Mouse (Mus musculus) embryonic facial prominence, embryonic 11.5 days (tissue): ENCODE results near the gene Apln. TPM values are rescaled to one million over a fixed set of nuclear protein-coding genes. Genes with fewer than 3 reads are reported as not detected.

Experiments
- ATAC-seq: fragments of 200-750 bp; cut with Nextera tagmentation; replicated peaks from 2 replicates; pipeline ENCODE4 v1.8.0; 2017; ENCODE audit warnings: low read depth; ENCODE audit not compliant: insufficient number of reproducible peaks, low FRiP score, low TSS enrichment
- DNase-seq: peaks from one replicate; pipeline ENCODE4 v3.0.0-alpha.2; 2015; ENCODE audit warnings: low spot score
- H3K27ac ChIP-seq: fragments of 300-500 bp; sonication (generic); replicated peaks from 2 replicates; pipeline ENCODE4 v1.5.1; 2014; ENCODE audit warnings: mild to moderate bottlenecking, low read depth, low read length, control low read depth
- H3K27me3 ChIP-seq: fragments of 300-500 bp; sonication (generic); 2 replicates; pipeline ENCODE4 v1.6.1; 2014; ENCODE audit warnings: mild to moderate bottlenecking, low read length, moderate library complexity, mixed read lengths; ENCODE audit not compliant: control insufficient read depth, insufficient read depth
- H3K36me3 ChIP-seq: fragments of 300-500 bp; sonication (generic); replicated peaks from 2 replicates; pipeline ENCODE4 v1.6.1; 2014; ENCODE audit warnings: low read depth, mild to moderate bottlenecking, low read length, moderate library complexity, mixed read lengths; ENCODE audit not compliant: control insufficient read depth, insufficient read depth
- H3K4me1 ChIP-seq: fragments of 300-500 bp; sonication (generic); 2 replicates; pipeline ENCODE4 v1.6.1; 2014; ENCODE audit warnings: low read length, mixed read lengths; ENCODE audit not compliant: control insufficient read depth, insufficient read depth
- H3K4me2 ChIP-seq: fragments of 300-500 bp; sonication (generic); 2 replicates; pipeline ENCODE4 v1.6.1; 2014; ENCODE audit warnings: low read depth, mild to moderate bottlenecking, control low read depth, low read length, moderate library complexity
- H3K4me3 ChIP-seq: fragments of 300-500 bp; sonication (generic); 2 replicates; pipeline ENCODE4 v1.5.1; 2014; ENCODE audit warnings: low read depth, low read length, control low read depth
- H3K9ac ChIP-seq: fragments of 300-500 bp; sonication (generic); replicated peaks from 2 replicates; pipeline ENCODE4 v1.6.1; 2014; ENCODE audit warnings: mild to moderate bottlenecking, control low read depth, low read length
- H3K9me3 ChIP-seq: fragments of 300-500 bp; sonication (generic); replicated peaks from 2 replicates; pipeline ENCODE4 v1.6.1; 2016; ENCODE audit warnings: mild to moderate bottlenecking, low read length, inconsistent platforms, mixed read lengths; ENCODE audit not compliant: control insufficient read depth
- WGBS: fragments of 180-500 bp; shearing (Covaris S2); extraction: QIAGEN DNeasy Blood & Tissue Kit; methylation state at CpG from one replicate; pipeline ENCODE4 v1.1.7; 2014; 5-methylcytosine and 5-hydroxymethylcytosine counted together
- polyA plus RNA-seq: library from polyadenylated mRNA; unstranded; fragments of >200 nt; fragmentation: Nextera tagmentation; extraction: Ambion mirVana; gene quantifications from 2 replicates; pipeline ENCODE4 v1.2.1, GENCODE M21; 2014

Apln gene
- polyA plus RNA-seq, result 3.2 and 3.8 TPM in 2 replicates

DNA sequence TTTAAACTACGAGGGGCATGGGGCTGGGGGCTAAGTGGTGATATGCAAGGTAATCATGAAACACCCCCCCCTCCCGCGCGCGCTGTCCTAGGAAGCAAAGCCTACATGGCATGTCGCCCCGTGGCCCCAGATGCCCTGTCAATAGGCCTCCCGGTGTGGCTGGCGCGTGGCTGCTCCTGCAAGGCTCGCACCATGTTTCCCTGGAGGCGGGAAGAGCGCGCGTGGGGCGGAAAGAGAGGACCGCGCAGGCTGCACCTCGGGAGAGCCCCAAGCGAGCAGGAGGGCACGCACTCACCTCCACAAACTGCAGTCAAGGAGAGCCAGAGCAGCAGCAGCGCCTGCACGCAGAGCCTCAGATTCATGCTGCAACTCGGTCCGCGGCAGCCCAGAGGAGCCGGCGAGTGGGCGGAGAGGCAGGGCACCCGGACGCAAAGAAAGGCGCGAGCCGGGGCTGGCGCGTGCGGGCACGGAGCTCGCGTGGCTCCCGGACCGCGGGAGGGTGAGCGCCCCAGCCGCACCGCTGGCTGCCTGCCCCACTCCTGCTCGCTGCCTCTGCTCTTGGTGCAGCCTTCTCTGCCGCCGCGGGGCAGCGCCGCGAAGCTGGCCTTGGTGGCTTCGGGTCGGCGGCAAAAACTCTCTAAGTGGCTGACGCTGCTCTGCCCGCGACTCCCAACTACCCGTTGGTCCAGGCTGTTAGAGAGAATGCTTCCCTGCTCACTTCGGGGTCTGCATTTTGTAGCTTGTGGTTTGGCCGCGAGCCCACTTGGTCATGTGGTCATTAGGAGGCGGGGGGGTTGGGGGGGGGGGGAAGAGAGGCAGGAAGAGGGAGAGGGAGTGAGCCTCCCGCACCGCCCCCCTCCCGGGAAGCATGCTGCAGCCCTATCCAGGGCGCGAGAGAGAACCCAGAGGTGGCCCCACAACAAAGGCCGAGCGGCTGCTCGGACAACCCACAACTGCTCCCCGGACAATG is at the start of gene Apln:
Gene Apln, minus strand, starts transcription at position 710 of the 970 bp plus-strand sequence.
- Histone ChIP-seq H3K9me3 (no peaks in the 10 kb centered on the region), H3K36me3 (no peaks in the 10 kb centered on the region), H3K4me3 (peak within 1 kb of the TSS; percentile 48), H3K4me2 (peak within 1 kb of the TSS; percentile 85), H3K27ac (no peak within 1 kb of the TSS), H3K9ac (peak within 1 kb of the TSS; percentile 60), H3K4me1 (no peaks in the 10 kb centered on the region), H3K27me3 (no peaks in the 10 kb centered on the region)
- DNase-seq (peak; percentile 48), ATAC-seq (peak; percentile 74)
- WGBS, result 17% methylated on average over 47 of the region's 73 CpGs

DNA sequence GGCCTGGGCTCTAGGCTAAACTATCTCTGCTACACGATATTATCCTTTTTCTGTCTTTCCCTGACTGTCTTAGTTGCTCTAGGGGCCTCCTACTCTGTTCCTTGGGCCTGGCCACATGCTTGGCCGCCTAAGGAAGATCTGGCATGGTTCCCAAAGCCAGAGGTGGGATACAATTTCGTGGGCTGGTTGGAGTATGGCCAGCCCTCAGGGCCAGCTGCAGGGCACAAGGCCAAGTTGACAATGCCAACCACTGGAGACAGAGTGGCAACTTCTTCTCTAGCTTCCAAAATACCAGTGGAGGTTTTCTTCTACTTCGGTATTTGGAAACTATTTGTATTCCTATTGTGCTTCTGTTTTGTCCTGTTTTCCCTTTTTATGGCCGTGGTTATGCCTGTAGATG is 47.7 kb upstream of the Apln start:
- no peak for ATAC-seq
- H3K9ac ChIP-seq, result no peak overlapping the region
- H3K4me1 ChIP-seq, result no peaks in the 10 kb centered on the region
- H3K36me3 ChIP-seq, result no peaks in the 10 kb centered on the region
- 75% methylated on average over 5 of the region's 5 CpGs for WGBS
- no peak for DNase-seq
- no peaks in the 10 kb centered on the region for H3K9me3 ChIP-seq
- H3K27ac ChIP-seq, result no peak overlapping the region
- H3K27me3 ChIP-seq, result no peaks in the 10 kb centered on the region
- no peak overlapping the region for H3K4me3 ChIP-seq
- H3K4me2 ChIP-seq, result no peak overlapping the region

DNA sequence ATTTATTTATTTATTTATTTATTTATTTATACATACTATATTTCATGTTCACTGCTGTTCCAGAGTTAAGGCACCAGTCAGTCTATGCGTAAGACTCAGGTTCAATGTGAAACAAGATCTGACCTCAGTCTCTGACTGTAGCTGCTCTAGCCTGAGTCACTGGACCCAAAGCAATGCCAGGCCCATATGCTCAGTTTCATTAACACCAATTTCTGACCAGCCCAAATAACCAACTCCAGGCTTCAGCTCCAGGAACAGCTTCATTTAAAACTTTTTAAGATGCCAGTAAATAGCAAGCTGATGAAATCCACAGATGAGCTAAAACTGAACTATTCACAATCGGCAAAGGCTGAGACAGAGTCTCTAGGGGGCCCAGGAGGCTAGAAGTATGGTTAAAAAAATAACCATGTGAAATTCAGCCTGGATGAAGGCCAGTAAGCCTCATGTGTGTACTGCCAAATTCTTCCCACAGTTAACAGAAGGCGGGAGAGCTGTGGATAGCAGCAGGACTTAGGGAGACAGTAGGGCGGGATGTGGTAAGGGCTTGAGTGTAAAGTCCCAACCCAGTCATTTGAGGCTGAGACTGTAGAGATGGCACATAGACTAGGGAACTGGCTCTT is 42.3 kb upstream of the Apln start:
- Histone ChIP-seq H3K9ac (no peak overlapping the region), H3K4me2 (no peak overlapping the region), H3K4me1 (no peaks in the 10 kb centered on the region), H3K9me3 (no peaks in the 10 kb centered on the region), H3K27me3 (no peaks in the 10 kb centered on the region), H3K4me3 (no peak overlapping the region), H3K36me3 (no peaks in the 10 kb centered on the region), H3K27ac (no peak overlapping the region)
- ATAC-seq (no peak), DNase-seq (no peak)
- 88% methylated on average over 4 of the region's 4 CpGs for WGBS

DNA sequence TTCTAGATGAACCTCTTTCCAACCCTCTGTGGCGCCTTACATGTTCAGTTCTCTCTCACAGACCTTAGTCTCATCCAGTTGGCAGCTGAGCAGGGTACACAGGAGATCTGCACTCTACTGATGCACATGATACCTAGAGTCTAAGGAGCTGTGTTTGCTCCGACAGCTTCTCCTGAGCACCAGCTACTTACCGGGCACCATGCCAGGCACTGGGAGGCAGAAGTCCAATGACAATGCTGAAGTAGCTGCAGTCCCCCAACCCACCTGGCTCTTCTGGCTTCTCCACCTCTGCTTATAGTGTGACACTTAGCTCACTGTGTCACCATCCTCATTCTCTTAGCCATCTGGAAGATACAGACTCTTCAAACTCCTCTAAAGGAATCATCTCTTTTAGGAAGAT is 40.0 kb upstream of the Apln start:
- DNase-seq, result no peak
- Histone ChIP-seq H3K4me2 (no peak overlapping the region), H3K4me1 (no peaks in the 10 kb centered on the region), H3K36me3 (no peaks in the 10 kb centered on the region), H3K4me3 (no peak overlapping the region), H3K9ac (no peak overlapping the region), H3K9me3 (no peaks in the 10 kb centered on the region), H3K27ac (no peak overlapping the region), H3K27me3 (no peaks in the 10 kb centered on the region)
- ATAC-seq, result no peak
- WGBS, result 81% methylated on average over 3 of the region's 3 CpGs

DNA sequence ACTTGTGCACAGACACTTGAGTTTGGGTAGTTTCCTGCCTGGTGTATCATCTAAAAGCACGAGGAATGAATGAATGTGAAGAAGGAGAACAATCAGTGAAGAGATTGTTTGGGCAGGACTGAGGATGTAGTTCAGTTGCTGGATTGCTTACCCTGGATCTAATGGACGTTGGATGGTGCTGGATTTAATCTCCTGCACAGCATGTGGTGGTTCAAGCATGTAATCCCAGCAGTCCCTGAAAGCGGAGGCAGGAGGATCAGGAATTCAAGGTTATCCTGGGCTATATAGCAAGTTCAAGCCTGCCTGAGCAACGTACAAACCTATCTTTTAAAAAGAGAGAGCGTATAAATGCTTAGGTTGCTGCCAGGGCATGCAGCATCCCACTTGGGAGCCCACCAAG is 37.7 kb upstream of the Apln start:
- H3K36me3 ChIP-seq, result no peaks in the 10 kb centered on the region
- DNase-seq (no peak), ATAC-seq (no peak)
- no peaks in the 10 kb centered on the region for H3K4me1 ChIP-seq
- 23% methylated on average over 5 of the region's 5 CpGs for WGBS
- H3K4me2 ChIP-seq, result no peak overlapping the region
- H3K4me3 ChIP-seq, result no peak overlapping the region
- no peak overlapping the region for H3K9ac ChIP-seq
- H3K27me3 ChIP-seq, result no peaks in the 10 kb centered on the region
- no peak overlapping the region for H3K27ac ChIP-seq
- no peaks in the 10 kb centered on the region for H3K9me3 ChIP-seq

DNA sequence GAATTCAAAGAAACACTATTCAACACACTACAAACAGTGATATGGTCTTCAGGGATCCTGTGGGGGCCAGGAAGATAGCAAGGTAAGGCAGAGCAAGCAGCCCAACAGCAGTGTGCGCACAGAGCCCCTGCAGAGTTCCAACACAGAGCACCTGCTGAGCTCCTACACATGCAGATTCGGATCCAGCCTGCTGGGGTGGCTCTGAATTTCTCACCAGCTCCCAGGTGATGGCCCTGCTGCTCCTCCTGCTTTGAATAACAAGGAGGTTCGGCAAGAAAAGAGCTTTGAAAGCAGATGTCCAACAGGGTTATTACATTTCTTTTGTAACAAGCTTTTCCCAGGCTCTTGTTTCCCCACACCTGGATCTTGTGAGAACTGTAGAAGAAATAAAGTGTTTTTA is 37.3 kb upstream of the Apln start:
- Histone ChIP-seq H3K36me3 (no peaks in the 10 kb centered on the region), H3K4me1 (no peaks in the 10 kb centered on the region), H3K4me3 (no peak overlapping the region), H3K27me3 (no peaks in the 10 kb centered on the region), H3K27ac (no peak overlapping the region), H3K9ac (no peak overlapping the region), H3K4me2 (no peak overlapping the region), H3K9me3 (no peaks in the 10 kb centered on the region)
- DNase-seq, result no peak
- WGBS, result 26% methylated on average over 3 of the region's 3 CpGs
- no peak for ATAC-seq

DNA sequence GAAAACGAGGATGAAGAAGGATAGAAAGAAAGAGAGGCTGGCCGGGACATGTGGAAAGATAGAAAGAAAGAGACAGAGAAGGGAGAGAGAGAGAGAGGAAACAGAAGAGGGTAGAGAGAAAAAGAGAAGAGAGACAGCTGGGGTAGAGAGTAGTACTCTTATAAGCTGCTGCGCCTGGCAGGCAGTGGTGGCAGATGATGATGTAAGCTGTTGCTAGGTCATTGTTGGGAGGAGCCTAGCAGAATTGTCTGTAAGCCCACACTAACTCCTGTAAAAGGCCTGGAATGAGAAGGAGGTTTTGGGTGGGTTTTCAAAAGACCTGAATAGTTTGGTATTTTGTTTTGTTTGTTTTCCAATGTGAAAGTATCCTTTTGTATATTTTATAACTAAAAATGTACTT is 32.2 kb upstream of the Apln start:
- Histone ChIP-seq H3K9ac (no peak overlapping the region), H3K9me3 (no peaks in the 10 kb centered on the region), H3K27ac (no peak overlapping the region), H3K4me2 (no peak overlapping the region), H3K4me1 (no peaks in the 10 kb centered on the region), H3K36me3 (no peaks in the 10 kb centered on the region), H3K4me3 (no peak overlapping the region), H3K27me3 (no peaks in the 10 kb centered on the region)
- ATAC-seq (no peak), DNase-seq (no peak)
- WGBS, result 68% methylated on average over 3 of the region's 3 CpGs
